Mouse (Mus musculus) c-Kit-negative CD71-positive TER-119-positive erythroid progenitor cells, embryonic 14.5 days (primary cell): ENCODE measurements around the gene Osbpl8.
"Not testable (repeated sequence)": the region's sequence is repeated elsewhere in the genome, so short reads cannot be mapped to it uniquely, and the experiment has no call there.

ENCODE experiments used
- DNase-seq: peaks from one replicate; pipeline ENCODE4 v3.0.0-alpha.2; 2013; ENCODE audit warnings: low read depth, low spot score

Gene Osbpl8

GRCm38 (mm10) chr10:111183634-111184270 lies 19.2 kb downstream of the Osbpl8 start:
- no peak for DNase-seq

- DNase-seq: no peak
Measured at GRCm38 (mm10) chr10:111185574-111186269, 21.2 kb downstream of the Osbpl8 start.

- DNase-seq: no peak
Measured at GRCm38 (mm10) chr10:111189022-111189555, 24.5 kb downstream of the Osbpl8 start.

- no peak for DNase-seq
Measured at GRCm38 (mm10) chr10:111190110-111190795, 25.7 kb downstream of the Osbpl8 start.

- DNase-seq: no peak
Measured at GRCm38 (mm10) chr10:111193536-111193935, 29.0 kb downstream of the Osbpl8 start.

- no peak for DNase-seq
Measured at GRCm38 (mm10) chr10:111196191-111196590, 31.6 kb downstream of the Osbpl8 start.

GRCm38 (mm10) chr10:111198705-111199104 lies 34.2 kb downstream of the Osbpl8 start:
- DNase-seq: not testable (repeated sequence)

GRCm38 (mm10) chr10:111201120-111201519 lies 36.6 kb downstream of the Osbpl8 start:
- no peak for DNase-seq

GRCm38 (mm10) chr10:111201666-111202065 lies 37.1 kb downstream of the Osbpl8 start:
- DNase-seq: no peak

- DNase-seq: no peak
Measured at GRCm38 (mm10) chr10:111204089-111204488, 39.5 kb downstream of the Osbpl8 start.

- no peak for DNase-seq
Measured at GRCm38 (mm10) chr10:111205421-111205820, 40.9 kb downstream of the Osbpl8 start.

- DNase-seq: no peak
Measured at GRCm38 (mm10) chr10:111207386-111207785, 42.8 kb downstream of the Osbpl8 start.

GRCm38 (mm10) chr10:111214084-111214483 lies 49.5 kb downstream of the Osbpl8 start:
- DNase-seq: no peak

- DNase-seq: no peak
Measured at GRCm38 (mm10) chr10:111214696-111215095, 50.1 kb downstream of the Osbpl8 start.

GRCm38 (mm10) chr10:111215572-111215971 lies 51.0 kb downstream of the Osbpl8 start:
- no peak for DNase-seq

GRCm38 (mm10) chr10:111216111-111216510 lies 51.6 kb downstream of the Osbpl8 start:
- DNase-seq: no peak

GRCm38 (mm10) chr10:111222535-111222934 lies 58.0 kb downstream of the Osbpl8 start:
- DNase-seq: peak; percentile 29

- no peak for DNase-seq
Measured at GRCm38 (mm10) chr10:111223218-111223830, 58.8 kb downstream of the Osbpl8 start.

- no peak for DNase-seq
Measured at GRCm38 (mm10) chr10:111224696-111225095, 60.1 kb downstream of the Osbpl8 start.

- DNase-seq: peak; percentile 67
Measured at GRCm38 (mm10) chr10:111226508-111226907, 62.0 kb downstream of the Osbpl8 start.

- DNase-seq: not testable (repeated sequence)
Measured at GRCm38 (mm10) chr10:111232237-111232636, 67.7 kb downstream of the Osbpl8 start.
